Mouse (Mus musculus): ENCODE data around the gene Lrrc10b.

- TF ChIP-seq CTCF (IDR thresholded peaks at IDR 0.05; ENCODE audit: low read depth) (no peak), EP300 (IDR thresholded peaks at IDR 0.05; ENCODE audit: low read depth) (no peak)
Observed at GRCm38 (mm10) chr19:10472958-10473357, 15.7 kb upstream of the Lrrc10b start.

Data from liver, postnatal 0 days (tissue).